8 mouse cellular contexts compared by ENCODE assay signal in the genomic region with DNA sequence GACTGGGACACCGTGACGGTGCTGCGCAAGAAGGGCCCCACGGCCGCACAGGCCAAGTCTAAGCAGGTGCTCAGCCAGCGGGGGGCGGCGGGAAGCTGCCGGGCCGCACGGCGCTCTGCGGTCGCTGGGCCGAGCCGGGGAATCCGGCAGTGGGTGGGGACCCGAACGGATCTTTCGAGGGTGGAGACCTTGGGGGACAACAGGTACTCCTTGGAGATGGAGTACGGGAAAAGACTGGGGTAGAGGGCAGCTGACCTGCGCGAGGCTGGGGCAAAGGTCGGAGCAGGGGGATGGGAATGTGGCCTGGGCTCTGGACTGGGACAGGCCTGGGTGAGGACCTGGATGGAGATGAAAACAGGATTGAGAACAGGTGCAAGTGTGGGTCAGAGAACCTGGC. TPM values are rescaled to one million over a fixed set of nuclear protein-coding genes. Genes with fewer than 3 reads are reported as not detected.
DNase-seq lines count a peak whose midpoint lies in the region; ATAC-seq and TF ChIP-seq lines count a peak whose summit lies in the region.

No protein-coding gene starts in this region.

- H3K27me3 ChIP-seq in thymus, adult 2 months (ENCODE audit: control insufficient read depth, insufficient read depth, low read length): no peaks in the 10 kb centered on the region
- H3K27me3 ChIP-seq in hindbrain, embryonic 11.5 days (ENCODE audit: control insufficient read depth, insufficient read depth, low read length): no peaks in the 10 kb centered on the region
- no peaks in the 10 kb centered on the region for H3K27me3 ChIP-seq in liver, embryonic 13.5 days

- H3K4me1 ChIP-seq in thymus, adult 2 months (replicated peaks; ENCODE audit: control insufficient read depth, insufficient read depth, low read length): peaks cover 11% of the 10 kb centered on the region
- peaks cover 3% of the 10 kb centered on the region; the same call in 1 of the 2 replicates for H3K4me1 ChIP-seq in hindbrain, embryonic 11.5 days (replicated peaks; ENCODE audit: control insufficient read depth, insufficient read depth, low read length)
- peaks cover 35% of the 10 kb centered on the region for H3K4me1 ChIP-seq in liver, embryonic 13.5 days (replicated peaks)

- DNase-seq in thymus, adult 2 months: no peak
- no peak for DNase-seq in thymus, postnatal 14 days
- DNase-seq in hindbrain, embryonic 11.5 days (ENCODE audit: low spot score): no peak
- no peak for DNase-seq in liver, embryonic 13.5 days
- no peak for DNase-seq in ovary, postnatal 10 days (ENCODE audit: low spot score)
- DNase-seq in layer of hippocampus, adult 9-10 months (ENCODE audit: low spot score): no peak
- no peak for DNase-seq in embryo, embryonic 10.5 days (ENCODE audit: low spot score)
- DNase-seq in urinary bladder, postnatal 14 days (ENCODE audit: low spot score): no peak

- no peak for TF ChIP-seq CTCF in thymus, adult 2 months (IDR thresholded peaks at IDR 0.05; ENCODE audit: borderline replicate concordance, control insufficient read depth, extremely low read depth, insufficient read depth, low read length, poor library complexity)

- H3K9ac ChIP-seq in hindbrain, embryonic 11.5 days (ENCODE audit: low read depth, low read length): peak overlapping the region; percentile 94
- H3K9ac ChIP-seq in liver, embryonic 13.5 days: peak overlapping the region; percentile 96

- no peak; the same call in 1 of the 2 replicates for ATAC-seq in hindbrain, embryonic 11.5 days (ENCODE audit: low FRiP score)
- ATAC-seq in liver, embryonic 13.5 days (ENCODE audit: low read depth): peak; percentile 66

- no peaks in the 10 kb centered on the region for H3K9me3 ChIP-seq in hindbrain, embryonic 11.5 days (ENCODE audit: control insufficient read depth, low read length)
- H3K9me3 ChIP-seq in liver, embryonic 13.5 days (replicated peaks): no peaks in the 10 kb centered on the region

- no peak overlapping the region for H3K27ac ChIP-seq in thymus, adult 2 months (ENCODE audit: control insufficient read depth, insufficient read depth, low read length)
- peak overlapping the region; percentile 70 for H3K27ac ChIP-seq in hindbrain, embryonic 11.5 days (ENCODE audit: low read depth, low read length)
- H3K27ac ChIP-seq in liver, embryonic 13.5 days: peak overlapping the region; percentile 85

- WGBS in thymus, adult 2 months: under 1% methylated on average over 24 of the region's 24 CpGs
- 0% methylated on average over 24 of the region's 24 CpGs for WGBS in hindbrain, embryonic 11.5 days
- under 1% methylated on average over 24 of the region's 24 CpGs for WGBS in liver, embryonic 13.5 days (ENCODE audit: insufficient replicate concordance)

- no peak for TF ChIP-seq POLR2A in thymus, adult 2 months (IDR thresholded peaks at IDR 0.05; ENCODE audit: control insufficient read depth, extremely low read depth, insufficient read depth, low read length, poor library complexity)

- H3K4me3 ChIP-seq in thymus, adult 2 months (ENCODE audit: control insufficient read depth, insufficient read depth, low read length): peak overlapping the region; percentile 84
- H3K4me3 ChIP-seq in hindbrain, embryonic 11.5 days (ENCODE audit: low read depth, low read length): peak overlapping the region; percentile 97
- peak overlapping the region; percentile 95 for H3K4me3 ChIP-seq in liver, embryonic 13.5 days (replicated peaks)

- peak overlapping the region; percentile 84 for H3K4me2 ChIP-seq in hindbrain, embryonic 11.5 days (replicated peaks; ENCODE audit: low read depth, low read length)
- H3K4me2 ChIP-seq in liver, embryonic 13.5 days: peak overlapping the region; percentile 97

- peaks cover 31% of the 10 kb centered on the region for H3K36me3 ChIP-seq in thymus, adult 2 months (ENCODE audit: control insufficient read depth, insufficient read depth, low read length)
- H3K36me3 ChIP-seq in hindbrain, embryonic 11.5 days (ENCODE audit: control insufficient read depth, insufficient read depth, low read length): peaks cover 8% of the 10 kb centered on the region
- peaks cover 38% of the 10 kb centered on the region for H3K36me3 ChIP-seq in liver, embryonic 13.5 days

RNA-seq across cellular contexts. Expression of gene Edf1, which starts 0.3 kb away (rescaled TPM):
- polyA plus RNA-seq in thymus, adult 2 months (2012; rRNA removed): 142 and 152 TPM in 2 replicates
- polyA plus RNA-seq in hindbrain, embryonic 11.5 days (2014; fragmentation: Nextera tagmentation; extraction: Ambion mirVana): 380 and 436 TPM in 2 replicates
- 275 and 306 TPM in 2 replicates for polyA plus RNA-seq in liver, embryonic 13.5 days (2015; fragmentation: Nextera tagmentation; extraction: Ambion mirVana)

RNA-seq across cellular contexts. Expression of gene Traf2, which starts 11.2 kb away (rescaled TPM):
- 47.7 and 49.9 TPM in 2 replicates for polyA plus RNA-seq in thymus, adult 2 months (2012; rRNA removed)
- 25.3 and 32.3 TPM in 2 replicates for polyA plus RNA-seq in hindbrain, embryonic 11.5 days (2014; fragmentation: Nextera tagmentation; extraction: Ambion mirVana)
- polyA plus RNA-seq in liver, embryonic 13.5 days (2015; fragmentation: Nextera tagmentation; extraction: Ambion mirVana): 16.6 and 18.7 TPM in 2 replicates

RNA-seq across cellular contexts. Expression of gene Mamdc4, which starts 16.7 kb away (rescaled TPM):
- 18.9 and 25.8 TPM in 2 replicates for polyA plus RNA-seq in thymus, adult 2 months (2012; rRNA removed)
- 3.0 and 4.2 TPM in 2 replicates for polyA plus RNA-seq in hindbrain, embryonic 11.5 days (2014; fragmentation: Nextera tagmentation; extraction: Ambion mirVana)
- polyA plus RNA-seq in liver, embryonic 13.5 days (2015; fragmentation: Nextera tagmentation; extraction: Ambion mirVana): 1.6 and 2.7 TPM in 2 replicates

RNA-seq across cellular contexts. Expression of gene Phpt1, which starts 17.1 kb away (rescaled TPM):
- polyA plus RNA-seq in thymus, adult 2 months (2012; rRNA removed): 73.6 and 94.7 TPM in 2 replicates
- 161 and 167 TPM in 2 replicates for polyA plus RNA-seq in hindbrain, embryonic 11.5 days (2014; fragmentation: Nextera tagmentation; extraction: Ambion mirVana)
- 50.2 and 50.3 TPM in 2 replicates for polyA plus RNA-seq in liver, embryonic 13.5 days (2015; fragmentation: Nextera tagmentation; extraction: Ambion mirVana)

RNA-seq across cellular contexts. Expression of gene Ajm1, which starts 23.6 kb away (rescaled TPM):
- 7.0 and 7.4 TPM in 2 replicates for polyA plus RNA-seq in thymus, adult 2 months (2012; rRNA removed)
- 0.38 and 0.59 TPM in 2 replicates for polyA plus RNA-seq in hindbrain, embryonic 11.5 days (2014; fragmentation: Nextera tagmentation; extraction: Ambion mirVana)
- polyA plus RNA-seq in liver, embryonic 13.5 days (2015; fragmentation: Nextera tagmentation; extraction: Ambion mirVana): 0.02 TPM in 1 of 2 replicates, not detected in the other
